Mouse (Mus musculus) lung, postnatal 36 days (tissue): Measurements from ENCODE around the gene Pof1b.

Experiments used
- DNase-seq: peaks from one replicate; pipeline ENCODE4 v3.0.0; 2022; ENCODE audit warnings: mixed read lengths

The Pof1b gene

DNA sequence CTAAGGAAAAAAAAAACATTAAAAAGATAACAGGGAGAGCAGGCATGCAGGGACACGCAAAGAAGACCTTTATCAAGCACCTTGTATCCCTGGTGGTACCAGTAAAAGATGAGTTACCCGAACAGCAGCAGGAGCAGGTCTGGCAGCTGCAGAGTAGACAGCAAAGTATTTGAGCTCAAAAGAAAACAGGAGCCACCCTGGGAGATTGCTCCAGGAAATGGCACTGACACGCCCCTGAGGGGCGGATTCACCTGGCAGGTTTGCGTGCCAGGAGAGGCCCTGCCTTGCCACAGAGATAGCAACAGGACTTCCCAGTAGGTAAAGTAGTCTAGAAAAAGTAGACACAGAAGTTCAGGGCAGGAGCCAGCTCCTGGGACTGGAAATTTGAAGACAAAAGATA, at the start of gene Pof1b:
Gene Pof1b, minus strand, starts transcription at position 144 of the 400 bp plus-strand sequence.
- DNase-seq, result peak; percentile 49

GRCm38 (mm10) chrX:112716587-112716986, 18.1 kb upstream of the Pof1b start:
- no peak for DNase-seq

GRCm38 (mm10) chrX:112694392-112694791, 4.1 kb downstream of the Pof1b start:
- DNase-seq, result peak; percentile 18

DNA sequence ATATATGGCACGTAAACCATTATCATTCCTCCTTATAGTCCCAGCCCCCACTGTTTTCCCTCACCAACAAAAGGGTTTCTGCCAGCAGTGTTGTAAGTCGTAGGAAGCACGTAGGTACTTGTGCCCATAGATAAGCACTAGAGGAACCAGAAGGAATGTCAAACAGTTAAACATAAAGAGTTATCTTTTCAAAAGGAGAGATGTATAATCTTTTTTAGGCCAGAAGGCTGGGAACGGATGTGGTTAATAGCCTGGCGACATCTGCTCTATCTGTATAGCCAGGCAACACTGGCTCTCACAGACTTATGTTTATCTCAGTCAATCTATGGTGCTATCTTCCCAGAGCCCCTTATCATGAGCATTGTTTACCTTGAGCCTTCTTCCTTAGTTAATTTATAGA, 17.8 kb downstream of the Pof1b start:
- DNase-seq, result no peak

- peak; percentile 1 for DNase-seq
Measured at GRCm38 (mm10) chrX:112675525-112675924, 22.9 kb downstream of the Pof1b start.

DNA sequence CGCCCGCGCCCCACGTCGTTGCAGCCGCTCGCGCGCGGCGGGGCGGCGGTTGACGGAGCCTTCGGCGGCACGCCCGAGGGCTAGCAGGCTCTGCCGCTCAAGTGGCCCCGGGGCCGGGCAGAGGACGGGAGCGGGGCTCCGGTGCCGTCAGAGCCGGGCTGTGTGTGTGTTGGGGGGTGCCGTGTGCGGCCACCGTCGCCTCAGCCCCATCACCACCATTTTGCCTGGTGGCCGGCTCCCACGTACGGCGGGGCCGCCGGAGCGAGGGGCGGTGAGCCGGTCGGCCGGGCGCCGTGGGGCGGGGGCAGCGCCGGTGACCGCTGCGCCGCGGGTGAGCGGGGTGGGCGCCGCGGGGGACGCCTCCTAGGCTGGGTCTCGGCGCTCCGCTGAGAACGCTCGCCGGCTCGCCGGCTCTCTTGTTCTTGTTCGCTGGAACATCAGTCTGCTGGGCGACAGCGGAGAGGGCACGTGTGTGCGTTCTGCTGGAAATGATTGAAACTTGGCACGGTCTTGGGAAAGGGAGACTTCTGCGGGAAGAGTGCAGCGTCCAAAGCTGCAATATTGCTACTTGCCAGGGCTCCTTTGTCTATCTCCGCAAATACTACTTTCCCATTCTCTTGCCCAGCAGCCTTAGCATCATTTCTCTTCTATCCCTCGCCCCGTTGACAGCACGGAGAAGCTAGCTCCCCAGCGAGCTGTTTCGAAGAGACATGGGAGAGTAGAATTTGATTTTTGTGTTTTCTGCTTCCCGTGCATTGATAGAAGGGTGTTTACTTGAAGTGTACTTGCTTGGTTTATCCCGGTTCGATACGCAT, 96.9 kb downstream of the Pof1b start:
- peak; percentile 9 for DNase-seq

GRCm38 (mm10) chrX:112600511-112601305, 97.7 kb downstream of the Pof1b start, which contains the start of gene Zfp711:
TSS of gene Zfp711 (plus strand) at chrX:112600526.
- peak; percentile 47 for DNase-seq
